Mouse (Mus musculus) lung, postnatal 14 days (tissue): ENCODE results near the gene Mfsd14b.

Experiments used
- DNase-seq: peaks from one replicate; pipeline ENCODE4 v3.0.0; 2021

Mfsd14b gene

DNA sequence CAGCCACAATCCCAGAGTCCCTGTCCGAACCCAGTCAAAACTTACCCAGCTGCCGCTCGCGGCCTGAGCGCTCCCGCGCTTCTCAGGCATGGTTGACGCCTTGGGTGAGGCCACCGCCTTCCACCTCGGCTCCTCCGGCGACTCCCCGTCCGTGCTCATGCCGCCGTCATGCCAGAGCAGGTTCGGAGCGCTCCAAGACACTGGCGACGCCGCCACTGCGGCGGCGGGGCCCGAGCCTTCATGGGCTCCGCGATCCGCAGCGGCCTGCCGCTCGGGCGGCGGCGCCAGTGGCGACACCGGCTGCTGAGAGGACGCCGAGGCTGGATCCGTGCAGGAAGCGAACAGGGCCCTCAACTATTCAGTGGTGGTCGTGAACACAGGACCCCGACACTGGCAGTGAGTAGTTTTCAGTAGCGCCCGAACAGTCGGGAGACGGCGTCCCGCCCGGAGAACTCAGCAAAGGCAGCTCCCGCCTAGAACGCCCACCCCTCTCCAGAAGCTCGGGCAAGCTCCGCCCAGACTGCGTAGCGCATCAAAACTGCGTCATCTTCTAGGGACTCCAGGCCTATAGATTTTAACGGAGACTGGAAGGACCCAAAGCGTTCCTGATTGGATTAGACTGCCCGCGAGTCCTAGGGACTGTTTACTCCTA is at the start of gene Mfsd14b:
Gene Mfsd14b, minus strand, starts transcription at position 517 of the 652 bp plus-strand sequence.
- DNase-seq: peak; percentile 87

DNA sequence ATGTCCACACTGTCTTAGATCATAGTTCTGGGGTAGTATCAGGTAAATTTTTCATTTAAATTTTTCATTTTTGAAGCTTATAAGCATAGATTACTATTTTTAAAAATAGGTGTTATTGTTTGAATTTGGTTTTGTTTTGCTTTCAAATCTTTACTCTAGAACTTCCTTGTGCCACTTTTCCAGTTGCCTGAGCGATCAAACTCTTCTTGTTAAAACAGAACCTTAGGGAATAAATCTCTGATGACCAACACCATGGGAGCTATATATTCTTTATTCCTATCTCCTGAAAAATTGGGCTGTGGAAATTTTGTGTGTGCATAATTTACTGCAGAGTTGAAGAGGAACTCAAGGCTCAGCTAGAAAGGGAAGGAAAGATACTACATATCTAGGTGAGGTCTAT is 37.2 kb upstream of the Mfsd14b start, which contains the start of gene Olfr466:
Gene Olfr466, plus strand, starts transcription at position 301 of the 400 bp plus-strand sequence.
- no peak for DNase-seq

DNA sequence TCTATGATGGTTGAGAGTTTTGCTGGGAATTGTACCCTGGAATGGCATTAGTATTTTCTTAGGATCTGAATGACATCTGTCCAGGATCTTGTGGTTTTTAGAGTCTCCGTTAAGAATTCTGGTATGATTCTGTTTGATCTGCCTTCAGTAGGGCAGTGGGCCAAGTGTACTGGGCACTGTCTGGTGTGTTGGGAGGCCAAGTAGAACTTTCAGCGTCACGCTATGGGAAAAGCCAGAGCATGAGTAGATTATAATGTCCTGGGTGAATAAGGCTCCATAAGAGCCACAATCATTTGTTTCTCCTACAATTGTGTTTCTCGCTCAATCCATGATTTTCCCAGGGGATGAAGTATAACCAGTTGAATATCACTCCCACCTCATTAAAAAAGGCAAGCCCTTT is 25.0 kb upstream of the Mfsd14b start, which contains the start of gene Olfr465-ps1:
Gene Olfr465-ps1, plus strand, starts transcription at position 301 of the 400 bp plus-strand sequence.
- no peak for DNase-seq

DNA sequence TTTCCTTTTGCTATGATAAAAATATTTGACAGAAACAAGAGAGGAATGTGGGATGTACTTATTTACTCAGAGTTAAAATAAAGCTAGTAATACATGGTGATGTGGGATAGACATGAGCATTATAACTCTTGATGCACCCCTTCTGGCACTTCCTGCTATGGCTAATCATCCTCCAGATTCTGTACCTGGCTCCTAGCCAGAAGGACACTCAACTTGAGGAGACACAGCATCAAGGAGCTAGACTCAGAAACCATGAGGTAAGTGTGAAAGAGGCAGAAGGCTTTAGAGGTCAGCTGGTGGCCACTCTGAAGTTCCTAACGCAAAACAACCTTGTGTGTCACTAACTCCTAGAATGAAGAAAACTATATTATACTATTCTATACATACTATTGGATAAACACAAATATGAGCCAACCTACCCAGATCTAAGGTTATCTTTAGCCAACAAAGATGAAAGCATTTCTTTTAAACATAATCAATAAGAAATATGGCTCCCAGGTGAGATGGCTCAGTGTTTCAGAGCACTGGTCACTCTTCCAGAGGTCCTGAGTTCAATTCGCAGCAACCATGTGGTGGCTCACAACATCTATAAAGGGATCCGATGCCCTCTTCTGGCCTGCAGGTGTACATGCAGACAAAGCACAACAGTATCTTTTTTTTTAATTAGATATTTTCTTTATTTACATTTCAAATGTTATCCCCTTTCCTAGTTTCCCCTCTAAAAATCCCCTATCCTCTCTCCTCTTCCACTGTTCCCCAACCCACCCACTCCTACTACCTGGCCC is 14.5 kb upstream of the Mfsd14b start:
- DNase-seq: no peak

DNA sequence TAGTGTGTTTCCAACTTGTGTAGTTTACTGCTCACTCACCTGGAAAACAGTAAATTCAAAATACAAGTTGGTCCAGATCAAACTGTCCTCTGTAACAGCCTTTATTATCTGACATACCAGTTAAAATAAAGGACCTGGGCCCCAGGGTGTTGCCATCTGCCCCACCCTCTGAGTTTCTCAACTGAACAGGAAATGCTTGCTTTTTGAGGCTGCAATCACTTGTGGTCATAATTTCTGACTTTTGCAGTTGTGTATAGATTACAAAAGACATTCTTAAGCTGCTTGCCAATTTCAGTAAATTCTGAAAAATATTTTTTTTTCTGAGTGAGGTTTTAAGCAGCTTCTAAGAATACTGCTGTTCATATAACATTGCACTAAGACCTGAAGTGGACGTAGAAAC is 9.3 kb upstream of the Mfsd14b start:
- no peak for DNase-seq

DNA sequence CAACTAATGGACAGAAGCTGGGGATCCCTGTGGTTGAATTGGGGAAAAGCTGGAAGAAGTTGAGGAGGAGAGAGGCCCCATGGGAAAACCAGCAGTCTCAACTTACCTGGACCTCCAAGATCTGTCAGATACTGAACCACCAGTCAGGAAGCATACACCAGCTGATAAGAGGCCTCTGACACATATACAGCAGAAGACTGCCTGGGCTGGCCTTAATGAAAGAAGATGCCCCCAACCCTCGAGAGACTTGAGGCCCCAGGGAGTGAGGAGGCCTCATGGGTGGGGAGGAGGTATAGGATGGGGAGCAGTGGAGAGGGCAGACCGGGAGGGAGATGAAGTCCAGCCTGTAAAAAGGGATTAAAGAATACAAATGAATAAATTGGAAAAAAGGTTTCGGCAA is 8.2 kb upstream of the Mfsd14b start:
- no peak for DNase-seq

DNA sequence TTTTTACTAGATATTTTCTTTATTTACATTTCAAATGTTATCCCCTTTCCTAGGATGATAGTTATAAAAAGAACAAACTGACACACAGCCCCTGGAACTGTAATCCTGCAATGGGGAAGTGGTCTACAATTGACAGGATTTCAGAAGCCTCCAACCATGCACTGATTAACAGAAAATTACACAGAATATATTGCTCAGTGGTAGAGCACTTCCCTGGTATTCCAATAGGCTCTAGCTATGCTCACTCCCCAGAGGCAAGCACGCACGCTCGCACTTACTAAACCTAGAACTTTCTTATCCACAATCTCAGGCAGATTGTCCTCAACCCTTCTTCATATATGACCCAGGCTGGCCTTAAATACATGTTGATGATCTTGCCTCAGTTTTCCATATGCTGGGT is 464 bp upstream of the Mfsd14b start:
- no peak for DNase-seq

DNA sequence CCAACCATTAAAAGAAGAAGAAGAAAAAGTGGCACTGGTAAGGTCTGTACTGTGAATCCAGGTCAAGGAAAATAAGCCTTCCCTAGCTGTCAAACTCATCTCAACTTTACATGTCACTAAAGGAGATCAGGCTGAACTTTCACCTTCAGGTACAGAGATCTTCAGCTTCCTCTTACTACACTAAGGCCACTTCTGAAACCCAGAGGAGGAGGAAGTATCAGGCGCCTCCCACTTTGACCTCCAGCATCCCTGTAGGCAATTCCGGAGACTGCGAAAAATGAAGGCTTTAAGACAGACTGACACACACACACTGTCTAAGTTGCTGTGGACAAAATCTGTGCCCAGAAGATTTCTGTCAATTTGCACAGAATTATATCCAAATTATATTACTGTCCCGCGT is 814 bp downstream of the Mfsd14b start:
- DNase-seq: peak; percentile 9

DNA sequence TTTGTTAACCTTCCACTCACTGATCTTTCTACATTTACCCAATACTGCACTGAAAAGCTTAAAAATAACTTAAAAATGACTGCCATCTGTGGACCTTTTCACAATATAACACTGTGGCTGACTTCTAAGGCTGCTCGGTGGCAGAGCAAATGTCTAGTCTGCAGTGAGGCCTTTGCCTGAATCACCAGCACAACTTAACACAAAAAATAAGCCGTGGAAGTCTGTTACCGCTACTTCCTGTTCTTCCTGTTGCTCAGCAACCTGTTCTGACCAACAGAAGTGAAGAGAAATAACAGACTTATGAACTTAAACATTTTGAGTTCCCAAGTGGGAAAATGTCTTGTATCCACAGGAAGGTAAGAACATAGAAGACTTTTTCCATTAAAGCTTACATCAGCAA is 11.5 kb downstream of the Mfsd14b start:
- DNase-seq: no peak

DNA sequence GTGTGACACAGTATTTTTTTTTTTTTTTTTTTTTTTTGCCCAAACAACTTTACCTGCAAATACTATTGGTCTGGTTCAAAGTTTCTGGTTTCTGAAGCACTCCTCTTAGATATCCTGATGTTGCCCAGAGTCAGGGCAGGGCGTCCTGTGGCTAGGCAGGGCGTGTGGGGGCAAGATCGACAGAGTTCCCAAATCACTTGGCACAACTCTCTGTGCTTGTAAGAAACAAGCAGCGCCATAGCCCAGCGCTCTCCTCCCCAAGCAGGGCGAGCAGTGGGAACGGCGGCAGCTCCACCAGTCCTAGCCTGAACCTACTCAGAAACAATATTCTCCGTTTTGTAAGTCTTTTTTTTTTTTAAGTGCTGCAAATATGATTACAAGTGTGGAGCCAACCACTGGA is 12.1 kb downstream of the Mfsd14b start:
- DNase-seq: no peak

DNA sequence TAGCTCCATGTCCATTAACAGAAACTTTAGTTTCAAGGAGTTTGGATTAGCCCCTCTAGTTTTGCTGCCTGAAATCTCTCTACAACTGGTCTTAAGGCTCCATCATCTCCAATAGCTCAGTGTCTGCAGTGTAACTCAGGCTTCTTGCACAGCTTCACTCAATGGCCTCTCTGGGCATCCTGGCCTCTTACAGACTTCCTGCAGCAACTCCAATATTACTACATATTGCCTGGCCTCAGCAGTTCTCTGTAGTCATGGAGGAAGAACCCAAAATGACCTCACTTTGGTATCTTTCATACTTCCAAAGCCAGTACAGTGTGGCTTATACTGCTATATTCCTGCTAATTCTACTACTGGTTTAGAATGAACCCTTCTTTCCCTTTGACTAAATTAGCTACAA is 15.8 kb downstream of the Mfsd14b start:
- DNase-seq: no peak

DNA sequence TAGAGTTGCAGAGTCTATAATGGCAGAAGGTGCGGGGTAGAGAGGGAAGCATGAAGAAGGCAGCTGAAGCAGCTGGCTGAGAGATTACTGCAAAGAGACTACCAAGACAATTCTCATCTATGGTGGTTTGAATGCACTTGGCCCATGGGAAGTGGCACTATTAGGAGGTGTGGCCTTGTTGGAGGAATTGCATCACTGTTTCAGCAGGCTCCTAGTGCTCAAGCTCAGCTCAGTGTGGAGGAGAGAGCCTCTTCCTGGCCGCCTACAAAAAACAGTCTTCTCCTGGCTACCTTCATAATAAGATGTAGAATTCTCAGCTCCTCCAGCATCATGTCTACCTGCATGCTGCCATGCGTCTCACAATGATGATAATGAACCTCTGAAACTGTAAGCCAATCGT is 16.9 kb downstream of the Mfsd14b start:
- no peak for DNase-seq

DNA sequence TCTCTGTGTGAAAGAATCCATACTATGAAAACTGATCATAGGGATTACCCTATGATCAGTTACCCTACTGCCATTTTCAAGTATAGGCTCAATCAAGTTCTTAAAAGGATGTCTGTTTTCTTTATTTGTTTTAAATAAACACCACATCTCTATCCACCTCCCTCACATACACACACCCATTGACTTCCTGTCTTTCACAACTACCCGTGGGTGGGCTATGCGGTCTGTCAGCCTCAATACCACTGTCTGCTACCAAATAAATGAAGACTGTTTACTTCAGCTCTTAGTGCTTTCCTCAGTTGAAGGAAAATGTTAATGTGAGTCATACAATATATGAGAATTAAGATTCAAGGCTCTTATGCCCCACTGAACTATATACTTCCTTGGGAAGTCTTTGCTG is 42.8 kb downstream of the Mfsd14b start:
- DNase-seq: no peak

DNA sequence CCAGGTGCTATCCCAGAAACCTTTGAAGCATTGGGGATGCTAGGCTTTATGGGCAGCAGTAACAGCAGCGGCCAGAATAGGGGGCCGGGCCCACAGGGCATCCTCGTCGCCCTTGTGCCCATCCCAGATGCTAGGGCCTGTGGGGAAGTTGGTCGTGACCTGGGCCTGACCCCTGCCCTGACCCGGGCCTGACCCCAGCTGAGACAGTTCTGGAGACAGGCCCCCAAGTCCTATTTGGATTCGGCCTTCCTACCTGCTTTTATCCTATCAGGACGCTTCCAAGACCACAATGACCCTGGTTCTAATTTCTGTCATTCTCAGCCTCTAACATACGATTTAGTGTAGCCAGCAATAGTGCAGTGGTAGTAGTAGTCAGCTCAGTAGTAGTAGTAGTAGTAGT is 60.1 kb downstream of the Mfsd14b start, which contains the start of gene Prss47:
Gene Prss47, minus strand, starts transcription at position 101 of the 400 bp plus-strand sequence.
- DNase-seq: no peak

DNA sequence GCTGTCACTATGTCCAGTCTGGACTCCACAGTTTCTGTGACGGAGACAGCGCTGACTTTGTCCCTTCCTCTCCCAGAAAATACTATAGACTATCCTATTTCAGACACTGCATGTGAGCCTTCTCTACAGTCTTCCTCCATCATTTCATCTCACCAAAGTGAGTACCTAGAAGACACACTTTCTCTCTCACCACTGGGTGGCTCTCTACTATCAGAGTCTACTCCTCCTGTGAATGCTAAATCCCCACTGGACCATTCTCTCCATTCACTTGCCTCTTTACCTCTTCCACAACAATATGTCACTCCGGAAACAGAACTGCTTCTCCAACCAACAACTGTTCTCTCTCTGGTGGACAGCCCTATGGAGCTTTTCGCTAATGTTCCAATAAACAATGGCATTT is 77.7 kb downstream of the Mfsd14b start:
- DNase-seq: peak; percentile 4

DNA sequence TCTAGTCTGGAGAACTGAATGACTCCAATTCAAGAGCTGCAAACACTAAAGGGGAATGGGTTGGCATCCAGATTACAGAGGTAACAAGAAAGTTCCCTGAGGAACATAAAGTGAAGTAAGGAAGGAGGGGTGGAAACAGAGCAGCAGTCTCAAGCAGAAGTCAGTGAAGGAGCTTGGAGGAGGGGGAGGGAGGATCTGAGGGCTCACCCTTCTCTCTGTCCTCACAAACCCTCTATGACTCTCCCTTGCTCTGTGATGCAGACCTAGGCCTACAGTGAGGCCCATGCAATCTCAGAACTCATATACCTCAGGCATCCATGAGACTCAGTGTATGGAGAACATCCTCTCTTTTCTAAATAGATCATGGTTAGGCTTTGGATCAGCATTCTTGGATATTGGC is 80.0 kb downstream of the Mfsd14b start, which contains the start of gene Spata31d1c:
Gene Spata31d1c, plus strand, starts transcription at position 301 of the 400 bp plus-strand sequence.
- DNase-seq: no peak
